Mouse (Mus musculus): ENCODE measurements around the gene Fam189a2.

DNA sequence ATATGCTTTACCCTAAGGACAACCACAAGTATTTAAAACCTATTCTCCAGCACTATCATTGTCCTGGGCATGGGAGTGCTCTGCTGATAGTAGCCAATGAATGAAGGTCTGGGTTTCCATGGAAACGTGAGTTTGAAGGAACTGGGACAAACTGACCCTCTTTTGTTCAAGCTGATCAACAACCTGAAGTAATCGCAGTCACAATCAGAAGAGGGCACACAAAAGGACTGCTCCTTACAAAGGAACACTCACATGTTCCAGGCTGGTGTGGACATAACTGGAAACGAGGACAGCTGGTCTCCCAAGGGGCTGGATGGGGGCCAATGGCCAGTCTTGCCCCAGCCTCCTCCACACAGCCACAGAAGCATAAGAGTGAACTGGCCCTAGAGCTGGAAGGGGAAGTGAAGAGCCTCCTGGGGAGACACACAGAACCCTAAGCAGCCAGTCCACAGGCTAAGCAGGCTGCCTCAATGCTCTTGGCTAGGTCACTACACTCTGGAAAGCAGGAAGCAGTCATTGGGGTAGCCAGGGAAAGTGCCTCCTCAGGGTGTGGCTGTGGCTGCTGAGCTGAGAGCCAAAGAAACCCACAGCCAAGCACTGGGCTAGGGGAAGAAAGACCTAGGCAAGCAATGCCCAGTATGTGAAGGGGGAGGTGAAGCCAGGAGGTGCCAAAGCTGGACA, 14.0 kb downstream of the Fam189a2 start:
- TF ChIP-seq TAL1 (IDR thresholded peaks at IDR 0.05; ENCODE audit: low read length) (no peak), GATA1 (IDR thresholded peaks at IDR 0.05; ENCODE audit: low read length) (no peak)
